Mouse (Mus musculus): Measurements from ENCODE around the gene Slc25a13. TPM values are rescaled to one million over a fixed set of nuclear protein-coding genes. Genes with fewer than 3 reads are reported as not detected.

Gene Slc25a13
- polyA plus RNA-seq, 1 experiment, result not detected

GRCm38 (mm10) chr6:6092497-6092896, 124.5 kb downstream of the Slc25a13 start:
- no peak overlapping the region for H3K27ac ChIP-seq (replicated peaks; ENCODE audit: low read depth, low read length)
- H3K4me1 ChIP-seq (ENCODE audit: control insufficient read depth, insufficient read depth, insufficient read length, low read length), result no peaks in the 10 kb centered on the region
- H3K4me3 ChIP-seq (ENCODE audit: insufficient read depth, low read depth, low read length), result no peak overlapping the region

GRCm38 (mm10) chr6:6091016-6091415, 126.0 kb downstream of the Slc25a13 start:
- H3K4me3 ChIP-seq (ENCODE audit: insufficient read depth, low read depth, low read length), result no peak overlapping the region
- H3K4me1 ChIP-seq (ENCODE audit: control insufficient read depth, insufficient read depth, insufficient read length, low read length), result no peaks in the 10 kb centered on the region
- H3K27ac ChIP-seq (replicated peaks; ENCODE audit: low read depth, low read length), result no peak overlapping the region

GRCm38 (mm10) chr6:6088151-6088550, 128.8 kb downstream of the Slc25a13 start:
- H3K27ac ChIP-seq (replicated peaks; ENCODE audit: low read depth, low read length), result no peak overlapping the region
- no peak overlapping the region for H3K4me3 ChIP-seq (ENCODE audit: insufficient read depth, low read depth, low read length)
- no peaks in the 10 kb centered on the region for H3K4me1 ChIP-seq (ENCODE audit: control insufficient read depth, insufficient read depth, insufficient read length, low read length)

GRCm38 (mm10) chr6:6080484-6080883, 136.5 kb downstream of the Slc25a13 start:
- Histone ChIP-seq H3K4me3 (ENCODE audit: insufficient read depth, low read depth, low read length) (no peak overlapping the region), H3K27ac (replicated peaks; ENCODE audit: low read depth, low read length) (no peak overlapping the region), H3K4me1 (ENCODE audit: control insufficient read depth, insufficient read depth, insufficient read length, low read length) (no peaks in the 10 kb centered on the region)

- no peak overlapping the region for H3K27ac ChIP-seq (replicated peaks; ENCODE audit: low read depth, low read length)
- H3K4me3 ChIP-seq (ENCODE audit: insufficient read depth, low read depth, low read length), result no peak overlapping the region
- H3K4me1 ChIP-seq (ENCODE audit: control insufficient read depth, insufficient read depth, insufficient read length, low read length), result no peaks in the 10 kb centered on the region
Observed at GRCm38 (mm10) chr6:6077234-6077633, 139.7 kb downstream of the Slc25a13 start.

GRCm38 (mm10) chr6:6075940-6076447, 141.0 kb downstream of the Slc25a13 start:
- no peak overlapping the region for H3K27ac ChIP-seq (replicated peaks; ENCODE audit: low read depth, low read length)
- no peak overlapping the region for H3K4me3 ChIP-seq (ENCODE audit: insufficient read depth, low read depth, low read length)
- H3K4me1 ChIP-seq (ENCODE audit: control insufficient read depth, insufficient read depth, insufficient read length, low read length), result no peaks in the 10 kb centered on the region

GRCm38 (mm10) chr6:6071038-6071437, 145.9 kb downstream of the Slc25a13 start:
- Histone ChIP-seq H3K4me1 (ENCODE audit: control insufficient read depth, insufficient read depth, insufficient read length, low read length) (no peaks in the 10 kb centered on the region), H3K27ac (replicated peaks; ENCODE audit: low read depth, low read length) (no peak overlapping the region), H3K4me3 (ENCODE audit: insufficient read depth, low read depth, low read length) (no peak overlapping the region)

- Histone ChIP-seq H3K4me1 (ENCODE audit: control insufficient read depth, insufficient read depth, insufficient read length, low read length) (no peaks in the 10 kb centered on the region), H3K27ac (replicated peaks; ENCODE audit: low read depth, low read length) (no peak overlapping the region)
Observed at GRCm38 (mm10) chr6:6070015-6070414, 147.0 kb downstream of the Slc25a13 start.

GRCm38 (mm10) chr6:6067201-6067600, 149.8 kb downstream of the Slc25a13 start:
- Histone ChIP-seq H3K4me1 (ENCODE audit: control insufficient read depth, insufficient read depth, insufficient read length, low read length) (no peaks in the 10 kb centered on the region), H3K27ac (replicated peaks; ENCODE audit: low read depth, low read length) (no peak overlapping the region), H3K4me3 (ENCODE audit: insufficient read depth, low read depth, low read length) (no peak overlapping the region)

More at GRCm38 (mm10) chr6:6070015-6070414, 147.0 kb downstream of the Slc25a13 start:
- no peak overlapping the region for H3K4me3 ChIP-seq (ENCODE audit: insufficient read depth, low read depth, low read length)

- Histone ChIP-seq H3K27ac (replicated peaks; ENCODE audit: low read depth, low read length) (no peak overlapping the region), H3K4me3 (ENCODE audit: insufficient read depth, low read depth, low read length) (no peak overlapping the region), H3K4me1 (ENCODE audit: control insufficient read depth, insufficient read depth, insufficient read length, low read length) (no peaks in the 10 kb centered on the region)
Observed at GRCm38 (mm10) chr6:6058548-6058947, 158.4 kb downstream of the Slc25a13 start.

- no peak overlapping the region for H3K4me3 ChIP-seq (ENCODE audit: insufficient read depth, low read depth, low read length)
- no peaks in the 10 kb centered on the region for H3K4me1 ChIP-seq (ENCODE audit: control insufficient read depth, insufficient read depth, insufficient read length, low read length)
Observed at GRCm38 (mm10) chr6:6053946-6054345, 163.0 kb downstream of the Slc25a13 start.

GRCm38 (mm10) chr6:6052696-6053095, 164.3 kb downstream of the Slc25a13 start:
- no peaks in the 10 kb centered on the region for H3K4me1 ChIP-seq (ENCODE audit: control insufficient read depth, insufficient read depth, insufficient read length, low read length)
- H3K27ac ChIP-seq (replicated peaks; ENCODE audit: low read depth, low read length), result no peak overlapping the region
- no peak overlapping the region for H3K4me3 ChIP-seq (ENCODE audit: insufficient read depth, low read depth, low read length)

More at GRCm38 (mm10) chr6:6053946-6054345, 163.0 kb downstream of the Slc25a13 start:
- no peak overlapping the region for H3K27ac ChIP-seq (replicated peaks; ENCODE audit: low read depth, low read length)

- H3K4me3 ChIP-seq (ENCODE audit: insufficient read depth, low read depth, low read length), result no peak overlapping the region
- H3K27ac ChIP-seq (replicated peaks; ENCODE audit: low read depth, low read length), result no peak overlapping the region
- H3K4me1 ChIP-seq (ENCODE audit: control insufficient read depth, insufficient read depth, insufficient read length, low read length), result no peaks in the 10 kb centered on the region
Observed at GRCm38 (mm10) chr6:6046729-6047424, 170.1 kb downstream of the Slc25a13 start.

GRCm38 (mm10) chr6:6038773-6039550, 178.0 kb downstream of the Slc25a13 start:
- H3K4me1 ChIP-seq (ENCODE audit: control insufficient read depth, insufficient read depth, insufficient read length, low read length), result no peaks in the 10 kb centered on the region
- no peak overlapping the region for H3K4me3 ChIP-seq (ENCODE audit: insufficient read depth, low read depth, low read length)
- no peak overlapping the region for H3K27ac ChIP-seq (replicated peaks; ENCODE audit: low read depth, low read length)

GRCm38 (mm10) chr6:6027664-6028063, 189.3 kb downstream of the Slc25a13 start:
- Histone ChIP-seq H3K27ac (replicated peaks; ENCODE audit: low read depth, low read length) (no peak overlapping the region), H3K4me3 (ENCODE audit: insufficient read depth, low read depth, low read length) (no peak overlapping the region), H3K4me1 (ENCODE audit: control insufficient read depth, insufficient read depth, insufficient read length, low read length) (no peaks in the 10 kb centered on the region)

Data from brown adipose tissue, adult 24 weeks (tissue).